22 mouse cellular contexts compared by ENCODE assay signal in genomic region chr1:169803428-169804138, GRCm38 (mm10). TPM values are rescaled to one million over a fixed set of nuclear protein-coding genes. Genes with fewer than 3 reads are reported as not detected.
DNase-seq lines count a peak whose midpoint lies in the region; ATAC-seq and TF ChIP-seq lines count a peak whose summit lies in the region.
"Had no signal": no experiment of that assay in that cellular context is flagged by ENCODE, and none has a peak within 500 bp of the region (broad histone marks: within the 10 kb centered on the region; RNA-seq: fewer than 3 reads in every experiment).

No protein-coding gene starts in this region.

- TF ChIP-seq POLR2A in cortical plate, adult 2 months (IDR thresholded peaks at IDR 0.05; ENCODE audit: extremely low read depth, insufficient read depth, low read length): no peak

- no peak overlapping the region for H3K4me3 ChIP-seq in layer of hippocampus, adult 2 months
- H3K4me3 ChIP-seq in midbrain, embryonic 11.5 days (ENCODE audit: low read depth, low read length): no peak overlapping the region
- no peak overlapping the region for H3K4me3 ChIP-seq in midbrain, embryonic 13.5 days (replicated peaks)
- no peak overlapping the region for H3K4me3 ChIP-seq in cortical plate, adult 2 months (ENCODE audit: insufficient read depth, low read length)
- H3K4me3 ChIP-seq: embryonic facial prominence, embryonic 10.5 days; heart, embryonic 13.5 days; hindbrain, embryonic 13.5 days; midbrain, embryonic 15.5 days; myocyte had no signal

- no peak for ATAC-seq in midbrain, embryonic 11.5 days (ENCODE audit: low FRiP score)
- ATAC-seq in midbrain, embryonic 13.5 days: no peak
- ATAC-seq: midbrain, embryonic 15.5 days had no signal

- no peak overlapping the region for H3K9ac ChIP-seq in midbrain, embryonic 11.5 days (ENCODE audit: low read length)
- no peak overlapping the region for H3K9ac ChIP-seq in midbrain, embryonic 13.5 days (replicated peaks)
- H3K9ac ChIP-seq: heart, embryonic 13.5 days; hindbrain, embryonic 13.5 days; liver, embryonic 14.5 days; midbrain, embryonic 15.5 days had no signal

- H3K4me1 ChIP-seq in midbrain, embryonic 11.5 days (ENCODE audit: control insufficient read depth, insufficient read depth, low read length): no peaks in the 10 kb centered on the region
- H3K4me1 ChIP-seq in midbrain, embryonic 13.5 days (replicated peaks): no peaks in the 10 kb centered on the region
- H3K4me1 ChIP-seq in cortical plate, adult 2 months (ENCODE audit: control insufficient read depth, insufficient read depth, low read length): peaks cover 6% of the 10 kb centered on the region
- H3K4me1 ChIP-seq: embryonic facial prominence, embryonic 10.5 days; heart, embryonic 13.5 days; hindbrain, embryonic 13.5 days; midbrain, embryonic 15.5 days had no signal

- 0 out of 2 replicates have a peak overlapping the region, but pooled peaks have one; percentile 43 for H3K27ac ChIP-seq in layer of hippocampus, adult 2 months
- no peak overlapping the region for H3K27ac ChIP-seq in midbrain, embryonic 11.5 days (ENCODE audit: low read depth, low read length)
- H3K27ac ChIP-seq in midbrain, embryonic 13.5 days: no peak overlapping the region
- peak overlapping the region; percentile 45 for H3K27ac ChIP-seq in cortical plate, adult 2 months (ENCODE audit: insufficient read depth, low read length)
- H3K27ac ChIP-seq: embryonic facial prominence, embryonic 10.5 days; heart, embryonic 13.5 days; hindbrain, embryonic 13.5 days; liver, embryonic 14.5 days; midbrain, embryonic 15.5 days; stomach, postnatal 0 days had no signal

- H3K9me3 ChIP-seq in midbrain, embryonic 11.5 days (ENCODE audit: control insufficient read depth, low read length): no peaks in the 10 kb centered on the region
- H3K9me3 ChIP-seq in midbrain, embryonic 13.5 days: no peaks in the 10 kb centered on the region
- H3K9me3 ChIP-seq: embryonic facial prominence, embryonic 10.5 days; hindbrain, embryonic 13.5 days; midbrain, embryonic 15.5 days had no signal

- no peak overlapping the region for H3K4me2 ChIP-seq in midbrain, embryonic 11.5 days
- no peak overlapping the region for H3K4me2 ChIP-seq in midbrain, embryonic 13.5 days (replicated peaks)
- H3K4me2 ChIP-seq: heart, embryonic 13.5 days; hindbrain, embryonic 13.5 days; midbrain, embryonic 15.5 days had no signal

- peak in 1 of 2 experiments; percentile 40 for DNase-seq in layer of hippocampus, adult 2 months (ENCODE audit: low spot score in 2 of 2)
- no peak for DNase-seq in layer of hippocampus, adult 9-10 months (ENCODE audit: low spot score)
- DNase-seq in midbrain, embryonic 11.5 days (ENCODE audit: low spot score, missing footprints): peak; percentile 51
- peak; percentile 26 for DNase-seq in lung, postnatal 25 days (ENCODE audit: low spot score)
- DNase-seq in thymus, postnatal 10 days (ENCODE audit: low spot score in 2 of 2): no peak
- DNase-seq: cerebellum, adult 2 months; cerebellum, postnatal 36 days; gastrocnemius, postnatal 10 days; heart, adult 11 months; kidney, adult 8-10 months; kidney, postnatal 14 days; layer of hippocampus, postnatal 36 days had no signal

- H3K27me3 ChIP-seq in midbrain, embryonic 11.5 days (ENCODE audit: control insufficient read depth, insufficient read depth, low read length): no peaks in the 10 kb centered on the region
- H3K27me3 ChIP-seq in midbrain, embryonic 13.5 days: no peaks in the 10 kb centered on the region
- H3K27me3 ChIP-seq: heart, embryonic 13.5 days; hindbrain, embryonic 13.5 days; midbrain, embryonic 15.5 days had no signal

- H3K36me3 ChIP-seq in midbrain, embryonic 11.5 days (ENCODE audit: control insufficient read depth, insufficient read depth, low read length): no peaks in the 10 kb centered on the region
- no peaks in the 10 kb centered on the region for H3K36me3 ChIP-seq in midbrain, embryonic 13.5 days
- H3K36me3 ChIP-seq: embryonic facial prominence, embryonic 10.5 days; G1E; heart, embryonic 13.5 days; hindbrain, embryonic 13.5 days; midbrain, embryonic 15.5 days had no signal

- 85% methylated on average over 4 of the region's 4 CpGs for WGBS in midbrain, embryonic 11.5 days
- 86% methylated on average over 4 of the region's 4 CpGs for WGBS in midbrain, embryonic 13.5 days

- TF ChIP-seq CTCF in layer of hippocampus, adult 2 months (conservative IDR thresholded peaks at IDR 0.05): no peak
- no peak for TF ChIP-seq CTCF in cortical plate, adult 2 months (IDR thresholded peaks at IDR 0.05; ENCODE audit: extremely low read depth, insufficient read depth, low read length)

RNA-seq across cellular contexts. Expression of gene Rgs4, which starts 56.1 kb away (rescaled TPM):
- total RNA-seq in layer of hippocampus, adult 2 months (2021): 100 to 1,000 TPM; 107 to 122 TPM
- 24.0 and 29.7 TPM in 2 replicates for polyA plus RNA-seq in midbrain, embryonic 11.5 days (2014; fragmentation: Nextera tagmentation; extraction: Ambion mirVana)
- polyA plus RNA-seq in midbrain, embryonic 13.5 days (2015; fragmentation: Nextera tagmentation; extraction: Ambion mirVana): 23.8 and 25.4 TPM in 2 replicates
- 380 and 423 TPM in 2 replicates for polyA plus RNA-seq in cortical plate, adult 2 months (2012; rRNA removed)
- total RNA-seq: G1E had no signal
- polyA plus RNA-seq: G1E had no signal

Comparison
In these comparisons a context has a peak if more than half of its experiments do, and no peak if none do; other contexts are left out.
1. DNase-seq: peak in midbrain, embryonic 11.5 days (single experiment) and lung, postnatal 25 days (single experiment); none in layer of hippocampus, adult 9-10 months (single experiment) and thymus, postnatal 10 days (0 of 2).
2. H3K27ac ChIP-seq: peak in layer of hippocampus, adult 2 months (single experiment) and cortical plate, adult 2 months (single experiment); none in midbrain, embryonic 11.5 days (single experiment) and midbrain, embryonic 13.5 days (single experiment).
3. RNA of gene Rgs4, which starts 56.1 kb away (polyA plus RNA-seq): 380 to 423 TPM in cortical plate, adult 2 months; 24.0 to 29.7 TPM in midbrain, embryonic 11.5 days and 23.8 to 25.4 TPM in midbrain, embryonic 13.5 days; every median in the first group is over 10 times any median in the second.